Mouse (Mus musculus) heart, adult 9 months (tissue): ENCODE measurements around the gene Gnat3.
"Not testable (repeated sequence)": the region's sequence is repeated elsewhere in the genome, so short reads cannot be mapped to it uniquely, and the experiment has no call there.

Source experiments
- DNase-seq, 2 experiments: peaks; one replicate each; pipeline ENCODE4 v3.0.0; 2022; ENCODE audit warnings: low spot score in 2 of 2

The Gnat3 gene

GRCm38 (mm10) chr5:17962249-17962648 lies at the start of gene Gnat3:
TSS of gene Gnat3 (plus strand) at chr5:17962549.
- DNase-seq: no peak

GRCm38 (mm10) chr5:17918966-17919365 lies 43.4 kb upstream of the Gnat3 start:
- peak; percentile 62 to 85 for DNase-seq

- DNase-seq: no peak
Measured at GRCm38 (mm10) chr5:17923648-17924047, 38.7 kb upstream of the Gnat3 start.

GRCm38 (mm10) chr5:17924085-17924518 lies 38.2 kb upstream of the Gnat3 start:
- DNase-seq: peak; percentile 80 to 84

GRCm38 (mm10) chr5:17928471-17928870 lies 33.9 kb upstream of the Gnat3 start:
- no peak for DNase-seq

- DNase-seq: no peak
Measured at GRCm38 (mm10) chr5:17929006-17929567, 33.3 kb upstream of the Gnat3 start.

GRCm38 (mm10) chr5:17931588-17931987 lies 30.8 kb upstream of the Gnat3 start:
- DNase-seq: not testable (repeated sequence)

- no peak for DNase-seq
Measured at GRCm38 (mm10) chr5:17934501-17934900, 27.8 kb upstream of the Gnat3 start.

- DNase-seq: peak; percentile 43 to 70
Measured at GRCm38 (mm10) chr5:17938170-17938939, 24.0 kb upstream of the Gnat3 start.

GRCm38 (mm10) chr5:17956468-17956867 lies 5.9 kb upstream of the Gnat3 start:
- peak in 1 of 2 experiments; percentile 19 for DNase-seq

GRCm38 (mm10) chr5:17969704-17970390 lies 7.5 kb downstream of the Gnat3 start:
- no peak for DNase-seq

GRCm38 (mm10) chr5:17970391-17970730 lies 8.0 kb downstream of the Gnat3 start:
- no peak for DNase-seq

- no peak for DNase-seq
Measured at GRCm38 (mm10) chr5:17980501-17981121, 18.3 kb downstream of the Gnat3 start.

- DNase-seq: peak; percentile 64 to 75
Measured at GRCm38 (mm10) chr5:17982770-17983169, 20.4 kb downstream of the Gnat3 start.

GRCm38 (mm10) chr5:17984522-17984921 lies 22.2 kb downstream of the Gnat3 start:
- DNase-seq: no peak

GRCm38 (mm10) chr5:17986611-17987010 lies 24.3 kb downstream of the Gnat3 start:
- DNase-seq: no peak

- peak; percentile 56 to 83 for DNase-seq
Measured at GRCm38 (mm10) chr5:17990618-17991017, 28.3 kb downstream of the Gnat3 start.

GRCm38 (mm10) chr5:17999570-17999969 lies 37.2 kb downstream of the Gnat3 start:
- no peak for DNase-seq

GRCm38 (mm10) chr5:18000185-18000584 lies 37.8 kb downstream of the Gnat3 start:
- no peak for DNase-seq

GRCm38 (mm10) chr5:18001646-18002045 lies 39.3 kb downstream of the Gnat3 start:
- no peak for DNase-seq

- no peak for DNase-seq
Measured at GRCm38 (mm10) chr5:18003675-18004074, 41.3 kb downstream of the Gnat3 start.
